Mouse (Mus musculus): ENCODE measurements around the gene Klhl6.

- TF ChIP-seq HCFC1 (IDR thresholded peaks at IDR 0.05; ENCODE audit: borderline replicate concordance, insufficient read depth, low read length) (no peak), MAFK (IDR thresholded peaks at IDR 0.05; ENCODE audit: insufficient read depth, low read depth, low read length) (no peak), CHD2 (IDR thresholded peaks at IDR 0.05; ENCODE audit: low read depth, low read length) (no peak)
These were observed 10.0 kb downstream of the Klhl6 start for GRCm38 (mm10) chr16:19972736-19973350.
